Mouse (Mus musculus) adipocyte (in vitro differentiated cells): ENCODE measurements at regions not wholly inside any gene's neighbourhood (a gene's known extent, or its start where the extent isn't known, plus 50 kb on each side); places are given as distances from the start of the nearest gene placed in this dataset.

ENCODE experiments used
- DNase-seq: peaks from one replicate; pipeline ENCODE4 v3.0.0-alpha.2; 2016; ENCODE audit warnings: low spot score

- no peak for DNase-seq
Observed at GRCm38 (mm10) chr8:128043392-128043791, 315.0 kb upstream of the Nrp1 start.

GRCm38 (mm10) chr8:128056251-128056650 lies 302.2 kb upstream of the Nrp1 start:
- no peak for DNase-seq

- no peak for DNase-seq
Observed at GRCm38 (mm10) chr8:128057845-128058244, 300.6 kb upstream of the Nrp1 start.

GRCm38 (mm10) chr8:128059817-128060216 lies 298.6 kb upstream of the Nrp1 start:
- no peak for DNase-seq

GRCm38 (mm10) chr8:128064211-128064610 lies 294.2 kb upstream of the Nrp1 start:
- DNase-seq = no peak

- DNase-seq = no peak
Observed at GRCm38 (mm10) chr8:128065127-128065526, 293.3 kb upstream of the Nrp1 start.

GRCm38 (mm10) chr8:128065964-128066680 lies 292.3 kb upstream of the Nrp1 start:
- no peak for DNase-seq

GRCm38 (mm10) chr8:128069749-128070148 lies 288.7 kb upstream of the Nrp1 start:
- no peak for DNase-seq

GRCm38 (mm10) chr8:128075566-128075965 lies 282.8 kb upstream of the Nrp1 start:
- no peak for DNase-seq

GRCm38 (mm10) chr8:128076226-128076625 lies 282.2 kb upstream of the Nrp1 start:
- DNase-seq = no peak

GRCm38 (mm10) chr8:128078740-128079139 lies 279.7 kb upstream of the Nrp1 start:
- peak; percentile 33 for DNase-seq

GRCm38 (mm10) chr8:128085800-128086199 lies 272.6 kb upstream of the Nrp1 start:
- no peak for DNase-seq

- DNase-seq = no peak
Observed at GRCm38 (mm10) chr8:128087500-128087899, 270.9 kb upstream of the Nrp1 start.

- peak; percentile 46 for DNase-seq
Observed at GRCm38 (mm10) chr8:128092826-128093225, 265.6 kb upstream of the Nrp1 start.

GRCm38 (mm10) chr8:128095451-128095850 lies 263.0 kb upstream of the Nrp1 start:
- no peak for DNase-seq

GRCm38 (mm10) chr8:128097601-128098000 lies 260.8 kb upstream of the Nrp1 start:
- no peak for DNase-seq

- no peak for DNase-seq
Observed at GRCm38 (mm10) chr8:128103380-128103779, 255.0 kb upstream of the Nrp1 start.

GRCm38 (mm10) chr8:128106569-128106968 lies 251.8 kb upstream of the Nrp1 start:
- DNase-seq = no peak

- DNase-seq = no peak
Observed at GRCm38 (mm10) chr8:128107041-128107440, 251.4 kb upstream of the Nrp1 start.

- DNase-seq = no peak
Observed at GRCm38 (mm10) chr8:128109036-128109435, 249.4 kb upstream of the Nrp1 start.

- DNase-seq = no peak
Observed at GRCm38 (mm10) chr8:128111132-128111531, 247.3 kb upstream of the Nrp1 start.

- DNase-seq = peak; percentile 3
Observed at GRCm38 (mm10) chr8:128113116-128113515, 245.3 kb upstream of the Nrp1 start.

GRCm38 (mm10) chr8:128141290-128141966 lies 217.0 kb upstream of the Nrp1 start:
- no peak for DNase-seq
